Mouse (Mus musculus): Measurements from ENCODE around the gene Zfp46. TPM values are rescaled to one million over a fixed set of nuclear protein-coding genes. Genes with fewer than 3 reads are reported as not detected.

Gene Zfp46
- total RNA-seq (2017): 10.0 and 12.6 TPM in 2 replicates

GRCm38 (mm10) chr4:136284455-136284854, at the start of gene Zfp46:
TSS of gene Zfp46 (plus strand) at chr4:136284683.
- no peak for ATAC-seq (replicated peaks in 1 of 2; ENCODE audit: insufficient read depth in 1 of 2, low FRiP score in 2 of 2, low TSS enrichment in 1 of 2, low read depth in 1 of 2, poor library complexity in 2 of 2, severe bottlenecking in 2 of 2)

- ATAC-seq (replicated peaks in 1 of 2; ENCODE audit: insufficient read depth in 1 of 2, low FRiP score in 2 of 2, low TSS enrichment in 1 of 2, low read depth in 1 of 2, poor library complexity in 2 of 2, severe bottlenecking in 2 of 2): no peak
Observed at GRCm38 (mm10) chr4:136238669-136239068, 45.8 kb upstream of the Zfp46 start.

- no peak for ATAC-seq (replicated peaks in 1 of 2; ENCODE audit: insufficient read depth in 1 of 2, low FRiP score in 2 of 2, low TSS enrichment in 1 of 2, low read depth in 1 of 2, poor library complexity in 2 of 2, severe bottlenecking in 2 of 2)
Observed at GRCm38 (mm10) chr4:136239111-136239510, 45.4 kb upstream of the Zfp46 start.

- ATAC-seq (replicated peaks in 1 of 2; ENCODE audit: insufficient read depth in 1 of 2, low FRiP score in 2 of 2, low TSS enrichment in 1 of 2, low read depth in 1 of 2, poor library complexity in 2 of 2, severe bottlenecking in 2 of 2): peak; percentile 79 to 86
Observed at GRCm38 (mm10) chr4:136239622-136240021, 44.9 kb upstream of the Zfp46 start.

- ATAC-seq (replicated peaks in 1 of 2; ENCODE audit: insufficient read depth in 1 of 2, low FRiP score in 2 of 2, low TSS enrichment in 1 of 2, low read depth in 1 of 2, poor library complexity in 2 of 2, severe bottlenecking in 2 of 2): no peak
Observed at GRCm38 (mm10) chr4:136240123-136240522, 44.4 kb upstream of the Zfp46 start.

- ATAC-seq (replicated peaks in 1 of 2; ENCODE audit: insufficient read depth in 1 of 2, low FRiP score in 2 of 2, low TSS enrichment in 1 of 2, low read depth in 1 of 2, poor library complexity in 2 of 2, severe bottlenecking in 2 of 2): no peak
Observed at GRCm38 (mm10) chr4:136240955-136241354, 43.5 kb upstream of the Zfp46 start.

GRCm38 (mm10) chr4:136242065-136242703, 42.3 kb upstream of the Zfp46 start:
- no peak for ATAC-seq (replicated peaks in 1 of 2; ENCODE audit: insufficient read depth in 1 of 2, low FRiP score in 2 of 2, low TSS enrichment in 1 of 2, low read depth in 1 of 2, poor library complexity in 2 of 2, severe bottlenecking in 2 of 2)

GRCm38 (mm10) chr4:136242728-136243127, 41.8 kb upstream of the Zfp46 start:
- no peak for ATAC-seq (replicated peaks in 1 of 2; ENCODE audit: insufficient read depth in 1 of 2, low FRiP score in 2 of 2, low TSS enrichment in 1 of 2, low read depth in 1 of 2, poor library complexity in 2 of 2, severe bottlenecking in 2 of 2)

- no peak for ATAC-seq (replicated peaks in 1 of 2; ENCODE audit: insufficient read depth in 1 of 2, low FRiP score in 2 of 2, low TSS enrichment in 1 of 2, low read depth in 1 of 2, poor library complexity in 2 of 2, severe bottlenecking in 2 of 2)
Observed at GRCm38 (mm10) chr4:136244208-136244607, 40.3 kb upstream of the Zfp46 start.

- no peak for ATAC-seq (replicated peaks in 1 of 2; ENCODE audit: insufficient read depth in 1 of 2, low FRiP score in 2 of 2, low TSS enrichment in 1 of 2, low read depth in 1 of 2, poor library complexity in 2 of 2, severe bottlenecking in 2 of 2)
Observed at GRCm38 (mm10) chr4:136245681-136246080, 38.8 kb upstream of the Zfp46 start.

GRCm38 (mm10) chr4:136246568-136246969, 37.9 kb upstream of the Zfp46 start:
- ATAC-seq (replicated peaks in 1 of 2; ENCODE audit: insufficient read depth in 1 of 2, low FRiP score in 2 of 2, low TSS enrichment in 1 of 2, low read depth in 1 of 2, poor library complexity in 2 of 2, severe bottlenecking in 2 of 2): no peak

GRCm38 (mm10) chr4:136247386-136247728, 37.1 kb upstream of the Zfp46 start:
- ATAC-seq (replicated peaks in 1 of 2; ENCODE audit: insufficient read depth in 1 of 2, low FRiP score in 2 of 2, low TSS enrichment in 1 of 2, low read depth in 1 of 2, poor library complexity in 2 of 2, severe bottlenecking in 2 of 2): no peak

GRCm38 (mm10) chr4:136247729-136248463, 36.6 kb upstream of the Zfp46 start, which contains the start of gene Tcea3:
TSS of gene Tcea3 (plus strand) at chr4:136247729.
- ATAC-seq (replicated peaks in 1 of 2; ENCODE audit: insufficient read depth in 1 of 2, low FRiP score in 2 of 2, low TSS enrichment in 1 of 2, low read depth in 1 of 2, poor library complexity in 2 of 2, severe bottlenecking in 2 of 2): no peak

- ATAC-seq (replicated peaks in 1 of 2; ENCODE audit: insufficient read depth in 1 of 2, low FRiP score in 2 of 2, low TSS enrichment in 1 of 2, low read depth in 1 of 2, poor library complexity in 2 of 2, severe bottlenecking in 2 of 2): peak in 1 of 2 experiments; percentile 8; a peak in 1 of 4 replicates
Observed at GRCm38 (mm10) chr4:136248464-136249331, 35.8 kb upstream of the Zfp46 start.

- ATAC-seq (replicated peaks in 1 of 2; ENCODE audit: insufficient read depth in 1 of 2, low FRiP score in 2 of 2, low TSS enrichment in 1 of 2, low read depth in 1 of 2, poor library complexity in 2 of 2, severe bottlenecking in 2 of 2): no peak
Observed at GRCm38 (mm10) chr4:136249332-136249647, 35.2 kb upstream of the Zfp46 start.

GRCm38 (mm10) chr4:136249780-136250179, 34.7 kb upstream of the Zfp46 start:
- no peak for ATAC-seq (replicated peaks in 1 of 2; ENCODE audit: insufficient read depth in 1 of 2, low FRiP score in 2 of 2, low TSS enrichment in 1 of 2, low read depth in 1 of 2, poor library complexity in 2 of 2, severe bottlenecking in 2 of 2)

- no peak for ATAC-seq (replicated peaks in 1 of 2; ENCODE audit: insufficient read depth in 1 of 2, low FRiP score in 2 of 2, low TSS enrichment in 1 of 2, low read depth in 1 of 2, poor library complexity in 2 of 2, severe bottlenecking in 2 of 2)
Observed at GRCm38 (mm10) chr4:136255919-136256318, 28.6 kb upstream of the Zfp46 start.

- no peak for ATAC-seq (replicated peaks in 1 of 2; ENCODE audit: insufficient read depth in 1 of 2, low FRiP score in 2 of 2, low TSS enrichment in 1 of 2, low read depth in 1 of 2, poor library complexity in 2 of 2, severe bottlenecking in 2 of 2)
Observed at GRCm38 (mm10) chr4:136256696-136257095, 27.8 kb upstream of the Zfp46 start.
